Mouse (Mus musculus): ENCODE data around the gene Podxl2.

Gene Podxl2

GRCm38 (mm10) chr6:88827395-88828205 is 47.2 kb downstream of the Podxl2 start:
- no peak for DNase-seq (ENCODE audit: low spot score)

GRCm38 (mm10) chr6:88826965-88827364 is 47.9 kb downstream of the Podxl2 start:
- no peak for DNase-seq (ENCODE audit: low spot score)

- peak; percentile 33 for DNase-seq (ENCODE audit: low spot score)
Observed at GRCm38 (mm10) chr6:88826545-88826944, 48.3 kb downstream of the Podxl2 start.

- DNase-seq (ENCODE audit: low spot score) = no peak
Observed at GRCm38 (mm10) chr6:88826088-88826487, 48.8 kb downstream of the Podxl2 start.

- no peak for DNase-seq (ENCODE audit: low spot score)
Observed at GRCm38 (mm10) chr6:88824183-88824582, 50.7 kb downstream of the Podxl2 start.

GRCm38 (mm10) chr6:88821901-88822300 is 52.9 kb downstream of the Podxl2 start:
- no peak for DNase-seq (ENCODE audit: low spot score)

- DNase-seq (ENCODE audit: low spot score) = no peak
Observed at GRCm38 (mm10) chr6:88821294-88821693, 53.5 kb downstream of the Podxl2 start.

- no peak for DNase-seq (ENCODE audit: low spot score)
Observed at GRCm38 (mm10) chr6:88820853-88821252, 54.0 kb downstream of the Podxl2 start.

- no peak for DNase-seq (ENCODE audit: low spot score)
Observed at GRCm38 (mm10) chr6:88816913-88817312, 57.9 kb downstream of the Podxl2 start.

- DNase-seq (ENCODE audit: low spot score) = no peak
Observed at GRCm38 (mm10) chr6:88815489-88815888, 59.4 kb downstream of the Podxl2 start.

- DNase-seq (ENCODE audit: low spot score) = no peak
Observed at GRCm38 (mm10) chr6:88815036-88815435, 59.8 kb downstream of the Podxl2 start.

GRCm38 (mm10) chr6:88813832-88814231 is 61.0 kb downstream of the Podxl2 start:
- no peak for DNase-seq (ENCODE audit: low spot score)

- DNase-seq (ENCODE audit: low spot score) = no peak
Observed at GRCm38 (mm10) chr6:88812886-88813285, 62.0 kb downstream of the Podxl2 start.

- DNase-seq (ENCODE audit: low spot score) = no peak
Observed at GRCm38 (mm10) chr6:88811880-88812400, 62.9 kb downstream of the Podxl2 start.

GRCm38 (mm10) chr6:88811396-88811795 is 63.4 kb downstream of the Podxl2 start:
- no peak for DNase-seq (ENCODE audit: low spot score)

GRCm38 (mm10) chr6:88810291-88810690 is 64.6 kb downstream of the Podxl2 start:
- DNase-seq (ENCODE audit: low spot score) = no peak

GRCm38 (mm10) chr6:88809091-88810037 is 65.5 kb downstream of the Podxl2 start:
- no peak for DNase-seq (ENCODE audit: low spot score)

GRCm38 (mm10) chr6:88804966-88805577 is 69.8 kb downstream of the Podxl2 start:
- no peak for DNase-seq (ENCODE audit: low spot score)

- no peak for DNase-seq (ENCODE audit: low spot score)
Observed at GRCm38 (mm10) chr6:88803957-88804695, 70.7 kb downstream of the Podxl2 start.

- no peak for DNase-seq (ENCODE audit: low spot score)
Observed at GRCm38 (mm10) chr6:88803051-88803450, 71.8 kb downstream of the Podxl2 start.

- DNase-seq (ENCODE audit: low spot score) = no peak
Observed at GRCm38 (mm10) chr6:88800735-88801134, 74.1 kb downstream of the Podxl2 start.

All from yolk sac, embryonic 10.5 days (tissue).